Mouse (Mus musculus): ENCODE data around the gene Fjx1.

The Fjx1 gene

DNA sequence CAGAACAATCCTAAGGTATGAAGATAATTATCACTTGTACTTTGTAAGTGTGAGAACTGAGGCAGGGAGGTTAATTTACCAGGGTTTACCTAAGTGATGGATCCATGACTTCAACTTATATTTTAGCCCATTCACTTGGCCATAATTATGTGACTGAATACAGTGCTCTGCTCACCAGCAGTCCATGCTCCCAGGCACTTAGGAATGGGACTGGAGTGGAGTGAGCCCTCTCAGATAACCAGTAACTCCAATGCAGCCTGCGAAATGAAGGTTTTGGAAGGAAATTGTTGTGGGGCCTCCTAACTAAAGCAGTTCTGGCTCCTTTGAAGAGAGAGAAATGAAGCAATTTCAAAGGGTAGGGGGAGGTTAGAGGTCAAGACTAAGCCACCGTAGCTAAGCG lies 25.9 kb downstream of the Fjx1 start:
- DNase-seq (ENCODE audit: low read depth), result no peak

DNA sequence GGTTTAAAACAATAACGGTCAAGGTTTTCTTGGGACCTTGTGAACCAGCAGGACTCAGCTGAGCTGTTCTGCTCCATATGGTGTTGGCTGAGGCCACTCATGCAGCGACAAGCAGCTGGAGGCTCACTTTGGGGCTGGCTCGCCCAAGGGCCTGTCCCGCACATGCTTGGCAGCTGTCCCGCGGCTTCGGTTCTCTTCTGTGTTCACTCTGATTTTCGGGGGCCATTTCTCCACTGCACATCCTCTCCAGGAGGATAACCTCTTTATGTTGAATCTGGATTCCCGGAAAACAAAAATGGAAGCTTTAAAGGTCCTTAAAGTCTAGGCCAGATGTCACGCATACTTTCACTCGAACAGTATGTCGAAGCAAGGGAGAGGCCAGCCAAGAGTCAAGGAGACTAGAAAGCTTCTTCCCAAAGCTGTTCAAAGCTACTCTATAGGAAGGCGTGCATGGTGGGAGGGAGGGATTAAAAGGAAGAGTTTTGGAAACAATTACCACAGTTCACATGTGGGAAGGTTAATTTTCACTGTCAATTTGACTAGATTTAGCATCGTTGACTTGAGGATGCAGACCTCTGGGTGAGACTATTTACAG lies 36.1 kb downstream of the Fjx1 start:
- DNase-seq (ENCODE audit: low read depth), result no peak

- no peak for DNase-seq (ENCODE audit: low read depth)
Measured at GRCm38 (mm10) chr2:102412738-102413137, 39.6 kb downstream of the Fjx1 start.

DNA sequence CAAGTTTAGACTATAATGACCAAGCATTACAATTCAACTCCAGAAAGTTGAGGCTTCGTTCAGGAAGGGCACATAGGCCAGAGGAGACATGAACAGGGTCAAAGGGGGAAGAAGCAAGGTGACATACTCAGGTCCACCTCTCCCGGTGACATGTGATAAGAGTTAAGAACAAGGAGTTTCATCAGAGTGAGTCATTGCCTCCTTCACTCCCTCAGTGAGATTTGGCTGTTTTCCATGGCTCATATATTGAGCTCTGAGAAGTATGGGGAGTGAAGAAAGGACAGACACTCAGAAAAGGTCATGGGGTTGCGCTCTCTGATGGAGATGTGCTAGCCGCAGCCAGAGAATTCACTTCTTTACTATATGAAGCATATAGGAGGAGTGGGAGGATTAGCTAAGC lies 41.7 kb downstream of the Fjx1 start:
- no peak for DNase-seq (ENCODE audit: low read depth)

DNA sequence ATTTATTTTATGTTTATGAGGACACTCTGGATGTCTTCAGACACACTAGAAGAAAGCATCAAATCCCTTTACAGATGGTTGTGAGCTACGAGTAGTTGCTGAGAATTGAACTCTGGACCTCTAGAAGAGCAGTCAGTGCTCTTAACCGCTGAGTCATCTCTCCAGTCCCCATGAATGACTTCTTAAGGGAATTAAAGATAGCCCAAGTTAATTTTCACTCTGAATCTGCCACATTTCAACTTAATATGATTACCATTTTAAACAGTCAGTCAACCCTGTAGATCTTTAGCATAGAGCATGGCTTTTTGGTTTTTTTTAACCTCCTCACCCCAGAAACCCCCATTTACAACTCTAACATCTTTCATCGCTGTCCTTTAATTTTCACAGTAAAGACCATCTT lies 42.6 kb downstream of the Fjx1 start:
- DNase-seq (ENCODE audit: low read depth), result no peak

GRCm38 (mm10) chr2:102407363-102408184 lies 44.7 kb downstream of the Fjx1 start, which contains the start of gene Trim44:
Trim44 (minus strand) TSS chr2:102407828.
- DNase-seq (ENCODE audit: low read depth), result no peak

DNA sequence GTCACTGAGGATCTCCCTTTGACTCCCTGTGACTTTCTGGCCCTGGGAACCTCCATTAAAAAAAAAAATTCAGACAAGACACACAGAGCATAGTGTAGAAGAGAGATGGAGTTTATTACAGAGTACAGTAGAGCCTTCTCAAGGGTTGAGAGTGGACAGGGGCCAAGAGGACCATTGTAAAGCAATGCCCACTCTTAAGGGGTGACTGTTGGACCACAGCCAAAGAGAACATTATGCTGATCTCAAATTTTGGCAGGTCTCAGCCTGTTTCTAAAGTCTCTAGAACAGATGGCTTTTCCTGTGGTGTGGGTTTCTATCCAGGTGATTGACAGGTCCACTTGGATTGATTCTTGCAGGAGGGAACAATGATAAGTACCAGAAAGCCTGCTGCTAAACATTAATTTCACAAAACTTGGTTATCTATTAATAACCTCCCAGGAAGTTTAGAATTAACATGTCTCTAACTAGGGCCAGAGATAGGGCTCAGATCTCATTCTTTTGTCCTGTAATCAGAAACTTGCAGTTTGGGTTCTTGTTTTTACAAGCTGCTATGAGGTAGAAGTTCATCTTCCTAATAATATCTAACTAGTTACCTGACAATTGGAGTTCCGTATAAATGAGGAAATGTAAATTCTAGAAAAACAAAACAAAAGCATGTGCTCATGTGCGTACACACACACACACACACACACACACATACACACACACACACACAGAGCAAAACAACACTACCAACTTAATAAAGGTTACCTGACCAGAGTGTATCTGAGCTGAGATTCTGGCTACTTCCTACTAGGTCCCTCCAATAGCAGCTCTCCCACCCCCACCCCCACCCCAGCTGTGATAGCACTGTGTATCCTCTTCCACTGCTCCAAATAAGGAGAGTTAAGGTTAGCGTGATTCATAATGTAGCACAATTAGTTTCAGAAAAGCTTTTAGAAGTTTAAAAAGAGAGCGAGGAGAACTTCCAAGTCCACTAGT lies 45.7 kb downstream of the Fjx1 start:
- no peak for DNase-seq (ENCODE audit: low read depth)

DNA sequence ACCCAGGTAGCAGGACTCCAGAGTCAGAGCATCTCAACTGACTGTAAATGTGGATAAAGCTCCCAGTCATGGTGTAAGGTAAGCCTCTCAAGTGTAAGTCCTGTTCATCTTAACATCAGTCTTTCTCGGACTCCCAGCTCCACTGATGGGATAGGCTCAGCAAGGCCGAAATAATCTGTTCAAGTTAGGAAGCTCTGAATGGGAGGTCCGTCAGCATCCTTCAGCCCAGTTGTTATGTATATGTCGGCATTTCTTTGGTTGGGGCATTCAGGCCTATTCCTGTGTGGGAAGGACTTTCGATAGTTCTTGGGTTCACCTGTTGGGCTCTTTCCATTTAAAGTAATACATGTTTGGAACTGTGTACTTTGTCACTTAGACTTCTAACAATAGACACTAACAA lies 48.3 kb downstream of the Fjx1 start:
- DNase-seq (ENCODE audit: low read depth), result no peak

DNA sequence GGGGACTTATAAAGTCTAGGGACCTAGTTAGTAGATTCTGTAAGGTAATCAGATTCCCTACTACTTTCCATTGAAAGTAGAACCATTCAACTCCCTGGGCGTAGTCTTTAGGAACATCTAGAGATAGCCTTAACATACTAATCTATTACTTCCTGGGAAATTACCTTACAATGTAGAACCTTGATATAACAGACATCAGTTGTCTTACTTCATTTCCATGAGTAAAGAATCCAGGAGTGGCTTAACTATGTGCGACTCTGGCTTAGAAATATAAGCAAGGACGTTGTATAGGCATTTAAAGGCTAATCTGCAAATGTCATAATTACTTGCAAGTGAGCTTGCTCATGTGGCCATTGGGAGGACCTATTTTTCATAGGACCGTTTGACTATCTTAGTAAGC lies 49.0 kb downstream of the Fjx1 start:
- peak; percentile 7 for DNase-seq (ENCODE audit: low read depth)

DNA sequence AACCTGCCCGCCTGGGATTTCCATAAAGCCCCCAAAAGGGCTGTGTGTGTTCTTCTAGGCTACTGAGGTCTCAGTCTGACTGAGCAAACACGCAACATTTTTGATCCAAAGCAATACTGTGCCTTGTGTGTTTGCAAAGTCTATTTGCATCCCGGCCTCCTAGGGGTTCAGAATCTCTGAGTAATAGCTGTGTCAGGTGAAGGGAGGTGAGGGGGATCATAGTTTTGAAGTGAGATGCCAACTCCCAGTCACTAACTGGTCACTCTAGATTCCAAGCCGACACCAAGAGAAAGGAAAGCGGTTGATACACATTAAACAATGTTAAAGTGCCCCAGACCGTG lies 51.0 kb downstream of the Fjx1 start:
- DNase-seq (ENCODE audit: low read depth), result no peak

- peak; percentile 85 for DNase-seq (ENCODE audit: low read depth)
Measured at GRCm38 (mm10) chr2:102400605-102401351, 51.5 kb downstream of the Fjx1 start.

DNA sequence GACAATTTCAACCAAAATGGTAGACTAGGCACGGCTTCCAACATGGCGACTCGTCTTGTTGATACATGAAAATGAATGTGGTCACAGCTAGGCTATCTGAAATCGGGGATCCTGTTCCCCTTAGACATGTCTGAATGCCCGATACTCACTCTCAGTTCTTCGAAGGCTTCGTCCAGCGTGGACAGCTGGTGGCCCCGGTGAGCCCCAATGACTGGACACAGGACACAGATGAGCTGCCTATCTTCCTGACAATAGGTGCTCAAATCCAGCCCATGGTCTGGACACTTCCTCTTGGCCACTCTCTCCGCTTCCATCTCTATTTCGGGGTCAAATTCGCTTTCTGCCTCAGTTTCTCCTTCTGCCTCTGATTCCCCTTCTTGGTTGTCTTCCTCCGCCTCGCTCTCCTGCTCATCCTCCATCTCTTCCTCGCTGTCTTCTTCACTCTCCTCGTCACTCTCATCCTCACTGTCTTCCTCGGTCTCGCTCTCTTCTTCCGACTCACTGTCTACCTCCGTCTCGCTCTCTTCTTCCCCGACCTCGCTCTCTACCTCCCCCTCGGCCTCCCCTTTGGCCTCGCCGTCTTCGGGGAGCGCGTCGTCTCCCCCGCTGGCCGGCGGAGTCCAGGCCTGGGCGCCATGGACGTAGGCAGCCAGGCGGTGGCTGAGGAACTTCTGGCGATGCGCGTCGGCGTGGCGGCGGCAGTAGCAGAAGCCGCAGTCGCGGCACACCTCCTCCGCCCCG lies 52.3 kb downstream of the Fjx1 start:
- DNase-seq (ENCODE audit: low read depth), result peak; percentile 17

All from induced T-regulatory cell, adult 2 months (primary cell).